Mouse (Mus musculus) limb, embryonic 15.5 days (tissue): ENCODE data around the gene Smpd2. TPM values are rescaled to one million over a fixed set of nuclear protein-coding genes. Genes with fewer than 3 reads are reported as not detected.

Experiments
- ATAC-seq: fragments of 200-750 bp; cut with Nextera tagmentation; 2 replicates; pipeline ENCODE4 v1.8.0; 2017; ENCODE audit warnings: low read depth, moderate TSS enrichment; ENCODE audit not compliant: insufficient number of reproducible peaks, low FRiP score, low TSS enrichment
- H3K27ac ChIP-seq: fragments of 300-500 bp; sonication (generic); 2 replicates; pipeline ENCODE4 v1.5.1; 2015; ENCODE audit warnings: moderate library complexity, mild to moderate bottlenecking, inconsistent platforms
- H3K27me3 ChIP-seq: fragments of 300-500 bp; sonication (generic); 2 replicates; pipeline ENCODE4 v1.6.1; 2015; ENCODE audit warnings: inconsistent platforms
- H3K36me3 ChIP-seq: fragments of 300-500 bp; sonication (generic); 2 replicates; pipeline ENCODE4 v1.6.1; 2015; ENCODE audit warnings: inconsistent platforms
- H3K4me1 ChIP-seq: fragments of 300-500 bp; sonication (generic); 2 replicates; pipeline ENCODE4 v1.6.1; 2015; ENCODE audit warnings: inconsistent platforms
- H3K4me2 ChIP-seq: fragments of 300-500 bp; sonication (generic); 2 replicates; pipeline ENCODE4 v1.6.1; 2015; ENCODE audit warnings: mild to moderate bottlenecking, inconsistent platforms
- H3K4me3 ChIP-seq: fragments of 300-500 bp; sonication (generic); 2 replicates; pipeline ENCODE4 v1.5.1; 2015; ENCODE audit warnings: mild to moderate bottlenecking, inconsistent platforms
- H3K9ac ChIP-seq: fragments of 300-500 bp; sonication (generic); 2 replicates; pipeline ENCODE4 v1.6.1; 2015; ENCODE audit warnings: inconsistent platforms
- H3K9me3 ChIP-seq: fragments of 300-500 bp; sonication (generic); 2 replicates; pipeline ENCODE4 v1.6.1; 2016; ENCODE audit warnings: inconsistent platforms
- WGBS: fragments of 180-500 bp; shearing (Covaris S2); methylation state at CpG from one replicate; pipeline ENCODE4 v1.1.7; 2015; 5-methylcytosine and 5-hydroxymethylcytosine counted together
- polyA plus RNA-seq: library from polyadenylated mRNA; unstranded; fragments of >200 nt; fragmentation: Nextera tagmentation; extraction: Ambion mirVana; gene quantifications from 2 replicates; pipeline ENCODE4 v1.2.1, GENCODE M21; 2015

The Smpd2 gene
- polyA plus RNA-seq, 1 experiment from 2014 or later: 51.4 TPM

GRCm38 (mm10) chr10:41449684-41450083 is 40.5 kb downstream of the Smpd2 start:
- peak overlapping the region; percentile 86; the same call in 1 of the 2 replicates for H3K9ac ChIP-seq
- 8% methylated on average over 14 of the region's 14 CpGs for WGBS
- no peaks in the 10 kb centered on the region for H3K9me3 ChIP-seq
- H3K4me1 ChIP-seq: peaks cover 12% of the 10 kb centered on the region
- H3K4me3 ChIP-seq: peak overlapping the region; percentile 99
- peak overlapping the region; percentile 68 for H3K4me2 ChIP-seq
- no peaks in the 10 kb centered on the region for H3K27me3 ChIP-seq
- peak; percentile 62 for ATAC-seq
- H3K36me3 ChIP-seq: peaks cover 22% of the 10 kb centered on the region
- H3K27ac ChIP-seq: peak overlapping the region; percentile 83

DNA sequence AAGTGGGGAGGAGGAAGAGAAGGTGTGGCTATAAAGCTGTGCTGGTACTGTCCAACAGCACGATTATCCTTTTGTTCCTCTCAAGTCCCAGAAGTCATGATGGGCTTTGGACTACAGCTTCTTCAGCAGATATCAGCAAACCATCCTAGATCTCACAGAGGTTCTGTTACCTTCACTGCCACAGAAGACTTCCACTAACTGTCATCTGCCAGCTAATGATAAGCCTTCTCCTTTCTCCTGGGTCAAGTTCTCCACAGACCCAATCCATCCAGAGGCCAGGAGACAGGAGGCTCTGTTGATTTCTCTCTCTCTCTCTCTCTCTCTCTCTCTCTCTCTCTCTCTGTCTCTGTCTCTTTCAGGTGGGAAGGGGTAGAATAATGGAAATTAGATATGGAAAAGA is 42.0 kb downstream of the Smpd2 start:
- H3K4me2 ChIP-seq: no peak overlapping the region
- ATAC-seq: no peak
- no peak overlapping the region for H3K9ac ChIP-seq
- H3K9me3 ChIP-seq: no peaks in the 10 kb centered on the region
- no peak overlapping the region for H3K27ac ChIP-seq
- peaks cover 17% of the 10 kb centered on the region for H3K36me3 ChIP-seq
- 87% methylated on average over 1 of the region's 1 CpGs for WGBS
- no peak overlapping the region for H3K4me3 ChIP-seq
- peaks cover 12% of the 10 kb centered on the region for H3K4me1 ChIP-seq
- no peaks in the 10 kb centered on the region for H3K27me3 ChIP-seq

Other genes with a start within 250 kb of the Smpd2 start
- 17.0 and 17.5 TPM in 2 replicates for gene Fig4, start 187.1 kb downstream of the Smpd2 start, polyA plus RNA-seq
- gene Ak9, start 186.4 kb downstream of the Smpd2 start, polyA plus RNA-seq: not detected in 2 replicates
- 18.4 and 19.2 TPM in 2 replicates for gene Zbtb24, start 40.0 kb downstream of the Smpd2 start, polyA plus RNA-seq
- gene Mical1, start 14.1 kb downstream of the Smpd2 start, polyA plus RNA-seq: 36.0 and 40.8 TPM in 2 replicates
- gene Ppil6, start 70 bp upstream of the Smpd2 start, polyA plus RNA-seq: 0.18 and 0.82 TPM in 2 replicates
- gene Cd164, start 29.0 kb upstream of the Smpd2 start, polyA plus RNA-seq: 180 and 186 TPM in 2 replicates
- 1.1 and 1.3 TPM in 2 replicates for gene Ccdc162, start 226.3 kb upstream of the Smpd2 start, polyA plus RNA-seq